Mouse (Mus musculus): Measurements from ENCODE around the gene Wnt9a.

DNA sequence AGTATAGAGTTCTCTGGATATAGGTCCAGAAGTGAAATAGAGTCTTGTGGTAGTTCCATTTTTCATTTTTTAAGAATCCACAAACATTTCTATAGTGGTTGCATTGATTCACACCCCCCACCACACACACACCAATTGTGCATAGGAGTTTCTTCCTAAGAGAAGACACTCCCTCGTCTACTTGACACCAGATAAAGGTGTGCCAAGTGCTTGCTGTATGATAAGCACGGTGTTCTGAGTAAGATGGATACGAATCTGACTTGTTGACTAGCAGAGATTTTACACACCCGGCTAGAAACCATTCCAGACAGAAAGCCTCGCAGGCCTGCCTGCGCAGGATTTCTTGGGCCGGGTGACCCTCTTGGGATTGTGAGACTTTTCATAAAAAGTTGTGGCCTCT is 47.1 kb upstream of the Wnt9a start:
- TF ChIP-seq CTCF (IDR thresholded peaks at IDR 0.05) (no peak), EP300 (IDR thresholded peaks at IDR 0.05) (no peak)

Measured in lung, postnatal 0 days (tissue).